Mouse (Mus musculus) urinary bladder, postnatal 10 days (tissue): ENCODE measurements around the gene Prpf4.

Experiments used
- DNase-seq: peaks from one replicate; pipeline ENCODE4 v3.0.0; 2022; ENCODE audit warnings: low spot score

The Prpf4 gene

GRCm38 (mm10) chr4:62389592-62390512, 18.7 kb upstream of the Prpf4 start:
- DNase-seq = no peak

GRCm38 (mm10) chr4:62391892-62392291, 16.7 kb upstream of the Prpf4 start:
- no peak for DNase-seq

GRCm38 (mm10) chr4:62393459-62393858, 15.1 kb upstream of the Prpf4 start:
- DNase-seq = no peak

GRCm38 (mm10) chr4:62395806-62396205, 12.8 kb upstream of the Prpf4 start:
- DNase-seq = no peak

GRCm38 (mm10) chr4:62397616-62398365, 10.8 kb upstream of the Prpf4 start:
- no peak for DNase-seq

- no peak for DNase-seq
Measured at GRCm38 (mm10) chr4:62398956-62399355, 9.6 kb upstream of the Prpf4 start.

GRCm38 (mm10) chr4:62406133-62406532, 2.5 kb upstream of the Prpf4 start:
- DNase-seq = no peak

- DNase-seq = no peak
Measured at GRCm38 (mm10) chr4:62407730-62408582, 641 bp upstream of the Prpf4 start.

- no peak for DNase-seq
Measured at GRCm38 (mm10) chr4:62409615-62410014, 1.0 kb downstream of the Prpf4 start.

- DNase-seq = no peak
Measured at GRCm38 (mm10) chr4:62410325-62410724, 1.7 kb downstream of the Prpf4 start.

- no peak for DNase-seq
Measured at GRCm38 (mm10) chr4:62411606-62412005, 3.0 kb downstream of the Prpf4 start.

- DNase-seq = no peak
Measured at GRCm38 (mm10) chr4:62418448-62418847, 9.9 kb downstream of the Prpf4 start.

- DNase-seq = no peak
Measured at GRCm38 (mm10) chr4:62419091-62419490, 10.5 kb downstream of the Prpf4 start.

GRCm38 (mm10) chr4:62425891-62426290, 17.3 kb downstream of the Prpf4 start:
- no peak for DNase-seq

GRCm38 (mm10) chr4:62427978-62428758, 19.6 kb downstream of the Prpf4 start:
- no peak for DNase-seq

- no peak for DNase-seq
Measured at GRCm38 (mm10) chr4:62429616-62430015, 21.0 kb downstream of the Prpf4 start.

- no peak for DNase-seq
Measured at GRCm38 (mm10) chr4:62430678-62431077, 22.1 kb downstream of the Prpf4 start.

- no peak for DNase-seq
Measured at GRCm38 (mm10) chr4:62431522-62431921, 22.9 kb downstream of the Prpf4 start.

GRCm38 (mm10) chr4:62433939-62434870, 25.6 kb downstream of the Prpf4 start:
- DNase-seq = no peak

GRCm38 (mm10) chr4:62435081-62435480, 26.5 kb downstream of the Prpf4 start, which contains the start of gene Rnf183:
Rnf183 (minus strand) TSS chr4:62435252.
- no peak for DNase-seq
